Mouse (Mus musculus) small intestine, adult 2 months (tissue): ENCODE data around the gene Panx1.

Experiments
- CTCF ChIP-seq: fragments of 200-500 bp; IDR thresholded peaks from 2 replicates; pipeline ENCODE4 v1.5.1; 2012; ENCODE audit warnings: low read depth, mild to moderate bottlenecking, control low read depth, inconsistent platforms, low read length, moderate library complexity, mixed read lengths; ENCODE audit not compliant: insufficient replicate concordance, insufficient read length; ENCODE audit errors: extremely low read depth
- POLR2A ChIP-seq: fragments of 200-500 bp; IDR thresholded peaks from 2 replicates; pipeline ENCODE4 v1.6.1; 2012; ENCODE audit warnings: low read depth, mild to moderate bottlenecking, control low read depth, inconsistent platforms, low read length, moderate library complexity

GRCm38 (mm10) chr9:14970211-14970610, 75.1 kb downstream of the Panx1 start:
- TF ChIP-seq CTCF (no peak), POLR2A (no peak)
